Mouse (Mus musculus) cerebellum, adult 2 months (tissue): ENCODE data around the gene Trip12. TPM values are rescaled to one million over a fixed set of nuclear protein-coding genes. Genes with fewer than 3 reads are reported as not detected.

Experiments used
- DNase-seq, 2 experiments: peaks; one replicate each; pipeline ENCODE4 v3.0.0; 2021
- H3K27ac ChIP-seq: fragments of 200-500 bp; 2 replicates; pipeline ENCODE4 v1.5.1; 2012; ENCODE audit warnings: low read length, control low read depth, inconsistent platforms; ENCODE audit not compliant: insufficient read depth
- H3K27me3 ChIP-seq: fragments of 200-500 bp; 2 replicates; pipeline ENCODE4 v1.6.1; 2012; ENCODE audit warnings: inconsistent platforms, mild to moderate bottlenecking, low read length, moderate library complexity; ENCODE audit not compliant: control insufficient read depth, insufficient read depth
- H3K4me1 ChIP-seq: fragments of 200-500 bp; 2 replicates; pipeline ENCODE4 v1.6.1; 2011; ENCODE audit warnings: low read length; ENCODE audit not compliant: control insufficient read depth, insufficient read depth
- H3K4me3 ChIP-seq: fragments of 200-500 bp; replicated peaks from 2 replicates; pipeline ENCODE3; 2011; ENCODE audit warnings: mild to moderate bottlenecking, low read depth, low read length, control low read depth; ENCODE audit not compliant: insufficient read depth
- CTCF ChIP-seq: fragments of 200-500 bp; IDR thresholded peaks from 2 replicates; pipeline ENCODE4 v1.5.1; 2011; ENCODE audit warnings: low read depth, mild to moderate bottlenecking, control low read depth, low read length, moderate library complexity, borderline replicate concordance; ENCODE audit not compliant: insufficient read depth
- POLR2A ChIP-seq: fragments of 200-500 bp; IDR thresholded peaks from 2 replicates; pipeline ENCODE4 v1.6.1; 2011; ENCODE audit warnings: low read length, control low read depth, borderline replicate concordance; ENCODE audit not compliant: insufficient read depth
- WGBS: fragments of 180-500 bp; shearing (Covaris S2); methylation state at CpG from one replicate; pipeline ENCODE4 v1.1.7; 2018; 5-methylcytosine and 5-hydroxymethylcytosine counted together
- polyA plus RNA-seq: library from polyadenylated mRNA; depleted of rRNA; stranded (reverse); fragments of >200 nt; gene quantifications from 2 replicates; pipeline ENCODE4 v1.2.3, GENCODE M21; 2012; rRNA removed

The Trip12 gene
- polyA plus RNA-seq, 1 experiment = 75.2 TPM

DNA sequence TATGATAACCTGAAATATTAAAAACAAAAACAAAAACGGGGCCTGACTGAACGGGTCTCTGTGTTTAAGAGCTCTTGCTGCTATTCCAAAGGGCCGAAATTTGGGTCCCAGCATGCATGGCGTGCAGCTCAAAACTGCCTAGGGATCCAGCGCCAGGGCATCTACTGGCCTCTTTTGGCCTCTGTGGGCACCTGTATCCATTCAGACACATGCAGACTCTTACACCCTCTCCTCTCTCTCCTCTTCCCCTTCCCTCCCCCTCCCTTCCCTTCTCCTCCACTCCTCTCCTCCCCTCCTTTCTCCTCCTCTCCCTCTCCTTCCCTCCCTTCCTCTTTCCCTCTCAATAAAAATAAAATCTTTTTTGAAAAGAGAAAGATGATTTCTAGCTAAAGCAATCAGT, 130.9 kb downstream of the Trip12 start:
- peak; percentile 29 to 42 for DNase-seq
- no peak overlapping the region for H3K27ac ChIP-seq
- H3K4me3 ChIP-seq = peak overlapping the region; percentile 58
- 13% methylated on average over 5 of the region's 5 CpGs for WGBS
- TF ChIP-seq POLR2A (no peak), CTCF (no peak)
- no peaks in the 10 kb centered on the region; the same call in 1 of the 2 replicates for H3K4me1 ChIP-seq
- no peaks in the 10 kb centered on the region for H3K27me3 ChIP-seq

DNA sequence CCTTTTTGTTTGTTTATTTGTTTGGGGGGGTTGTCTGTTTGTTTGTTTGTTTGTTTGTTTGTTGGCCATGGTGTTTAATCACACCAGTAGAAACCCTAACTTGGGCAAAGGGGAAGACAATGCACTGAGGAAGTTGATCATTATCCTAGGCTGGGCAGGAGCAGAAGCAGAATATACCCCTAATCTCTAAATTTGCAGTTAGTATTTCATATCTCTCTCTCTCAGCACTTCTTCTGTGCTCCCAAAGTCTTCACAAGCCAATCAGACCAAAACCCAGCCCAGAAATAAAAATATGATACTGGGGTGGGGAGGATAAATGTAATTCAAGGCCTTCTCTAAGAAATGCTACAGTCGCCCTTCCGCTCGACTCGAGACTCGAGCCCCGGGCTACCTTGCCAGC, 140.1 kb downstream of the Trip12 start:
- Histone ChIP-seq H3K27me3 (no peaks in the 10 kb centered on the region), H3K4me1 (no peaks in the 10 kb centered on the region), H3K27ac (no peak overlapping the region), H3K4me3 (no peak overlapping the region)
- DNase-seq = no peak
- WGBS = 96% methylated on average over 6 of the region's 6 CpGs
- TF ChIP-seq POLR2A = no peak
- TF ChIP-seq CTCF = no peak

DNA sequence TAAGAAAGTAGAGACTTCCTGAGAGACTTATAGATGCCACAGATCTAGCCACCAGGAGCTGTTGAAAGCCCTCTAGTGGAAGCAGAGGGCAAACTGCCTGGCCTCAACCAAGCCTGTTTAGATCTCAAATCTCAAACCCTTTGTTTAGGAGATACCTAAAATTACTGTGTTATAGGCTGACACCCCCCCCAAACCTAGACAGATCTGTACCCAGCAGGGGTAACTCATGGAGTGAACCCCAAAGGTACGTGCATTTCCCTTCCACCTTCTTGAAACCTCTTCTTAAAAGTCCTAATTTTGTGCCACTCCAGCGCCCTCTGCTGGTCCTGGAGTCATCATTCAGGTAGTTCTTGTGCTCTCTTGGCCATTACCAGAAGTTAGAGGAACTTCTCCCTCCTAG, 143.2 kb downstream of the Trip12 start:
- Histone ChIP-seq H3K4me1 (no peaks in the 10 kb centered on the region), H3K27me3 (no peaks in the 10 kb centered on the region), H3K4me3 (no peak overlapping the region), H3K27ac (no peak overlapping the region)
- TF ChIP-seq CTCF (peak; percentile 72), POLR2A (no peak)
- DNase-seq = peak; percentile 66 to 78
- 0% methylated on average over 2 of the region's 2 CpGs for WGBS

- DNase-seq = peak; percentile 71 to 72
- Histone ChIP-seq H3K4me1 (no peaks in the 10 kb centered on the region), H3K4me3 (peak within 1 kb of the TSS; percentile 70), H3K27me3 (no peaks in the 10 kb centered on the region), H3K27ac (no peak within 1 kb of the TSS)
- WGBS = under 1% methylated on average over 75 of the region's 75 CpGs
- TF ChIP-seq POLR2A = no peak
- no peak for TF ChIP-seq CTCF
Observed at GRCm38 (mm10) chr1:84695517-84696411, 144.6 kb downstream of the Trip12 start, which contains the start of gene Dner. Gene Dner (minus strand): TSS chr1:84696221.

- WGBS = 4% methylated on average over 26 of the region's 26 CpGs
- DNase-seq = peak; percentile 57 to 66
- Histone ChIP-seq H3K4me1 (no peaks in the 10 kb centered on the region), H3K27ac (no peak overlapping the region), H3K4me3 (peak overlapping the region; percentile 70), H3K27me3 (no peaks in the 10 kb centered on the region)
- TF ChIP-seq CTCF = no peak
- TF ChIP-seq POLR2A = no peak
Observed at GRCm38 (mm10) chr1:84694688-84695474, 145.4 kb downstream of the Trip12 start.

DNA sequence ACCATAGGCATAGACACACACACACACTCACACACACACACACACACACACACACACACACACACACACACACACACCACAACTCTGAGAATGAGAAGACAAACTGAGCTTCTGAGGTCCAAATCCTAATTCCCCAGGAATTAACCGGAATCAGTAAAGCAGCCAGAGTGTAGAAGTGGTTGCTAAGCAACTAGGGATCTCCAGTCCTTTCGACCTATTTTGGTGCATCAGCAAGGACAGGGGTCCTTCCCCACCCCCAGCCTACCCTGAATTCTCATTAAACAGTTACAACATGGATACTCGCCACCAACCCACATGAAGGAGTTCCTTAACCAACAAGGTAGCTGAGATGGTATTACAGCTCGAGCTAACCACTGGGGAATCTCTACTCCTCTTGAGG, 162.4 kb downstream of the Trip12 start:
- WGBS = 55% methylated on average over 4 of the region's 4 CpGs
- no peaks in the 10 kb centered on the region for H3K4me1 ChIP-seq
- TF ChIP-seq POLR2A = no peak
- TF ChIP-seq CTCF = no peak
- no peak for DNase-seq
- H3K27me3 ChIP-seq = no peaks in the 10 kb centered on the region
- H3K4me3 ChIP-seq = no peak overlapping the region
- no peak overlapping the region for H3K27ac ChIP-seq

Other genes starting within 250 kb of the Trip12 start
- 277 and 324 TPM in 2 replicates for gene Dner, start 144.3 kb downstream of the Trip12 start, polyA plus RNA-seq
- gene Fbxo36, start 675 bp downstream of the Trip12 start, polyA plus RNA-seq = 8.5 and 9.7 TPM in 2 replicates
- 4.9 and 5.0 TPM in 2 replicates for gene Slc16a14, start 94.6 kb upstream of the Trip12 start, polyA plus RNA-seq